Mouse (Mus musculus) bone marrow macrophage, adult 2 months (primary cell): Measurements from ENCODE around the gene Wapl.

Experiments used
- CTCF ChIP-seq: IDR thresholded peaks from 2 replicates; pipeline ENCODE4 v1.5.1; 2012; ENCODE audit warnings: low read depth, mild to moderate bottlenecking, low read length, moderate library complexity
- POLR2A ChIP-seq: IDR thresholded peaks from 2 replicates; pipeline ENCODE4 v1.6.1; 2012; ENCODE audit warnings: mild to moderate bottlenecking, low read depth, low read length, borderline replicate concordance

- TF ChIP-seq POLR2A: no peak
- no peak for TF ChIP-seq CTCF
These were observed 87.6 kb downstream of the Wapl start for GRCm38 (mm10) chr14:34761082-34761959.
